Mouse (Mus musculus) cortical plate, adult 2 months (tissue): Measurements from ENCODE around the gene Prol1.

Experiments
- CTCF ChIP-seq: fragments of 200-500 bp; IDR thresholded peaks from 2 replicates; pipeline ENCODE4 v1.5.1; 2011; ENCODE audit warnings: mild to moderate bottlenecking, control low read depth, low read length; ENCODE audit not compliant: insufficient read depth; ENCODE audit errors: extremely low read depth
- POLR2A ChIP-seq: fragments of 200-500 bp; IDR thresholded peaks from 2 replicates; pipeline ENCODE4 v1.6.1; 2011; ENCODE audit warnings: mild to moderate bottlenecking, low read length, control low read depth; ENCODE audit not compliant: insufficient read depth; ENCODE audit errors: extremely low read depth

DNA sequence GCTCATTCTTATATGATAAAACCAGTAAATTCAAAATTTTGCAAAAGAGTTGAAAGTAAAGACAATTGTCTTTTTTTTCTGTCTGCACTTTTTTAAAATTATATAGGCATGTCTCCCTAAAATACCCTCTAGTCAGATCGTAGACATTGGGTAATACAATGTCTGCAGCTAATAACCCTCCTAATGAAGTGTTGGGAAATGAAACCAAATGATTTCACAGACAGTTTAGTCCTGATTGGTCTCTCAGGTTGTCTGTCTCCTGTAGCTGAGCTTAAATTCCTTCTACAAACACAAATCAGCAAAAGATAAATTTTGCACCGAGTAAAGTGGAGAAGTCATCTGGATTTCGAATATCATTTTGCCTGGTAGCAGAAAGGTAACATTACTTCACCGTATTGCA, 58.7 kb downstream of the Prol1 start, which contains the start of gene Amtn:
- TF ChIP-seq CTCF (no peak), POLR2A (no peak)
